Mouse (Mus musculus) thymus, postnatal 4 days (tissue): Measurements from ENCODE around the gene Iqcb1.

Experiments
- DNase-seq: peaks from one replicate; pipeline ENCODE4 v3.0.0; 2021

Gene Iqcb1

GRCm38 (mm10) chr16:36877316-36877715 lies 49.1 kb downstream of the Iqcb1 start:
- peak; percentile 55 for DNase-seq

- DNase-seq = no peak
Measured at GRCm38 (mm10) chr16:36882737-36883343, 54.7 kb downstream of the Iqcb1 start.

GRCm38 (mm10) chr16:36884881-36885280 lies 56.7 kb downstream of the Iqcb1 start:
- peak; percentile 86 for DNase-seq

- DNase-seq = no peak
Measured at GRCm38 (mm10) chr16:36885912-36886311, 57.7 kb downstream of the Iqcb1 start.

- no peak for DNase-seq
Measured at GRCm38 (mm10) chr16:36887546-36887945, 59.4 kb downstream of the Iqcb1 start.

GRCm38 (mm10) chr16:36890559-36890958 lies 62.4 kb downstream of the Iqcb1 start:
- DNase-seq = no peak

- DNase-seq = no peak
Measured at GRCm38 (mm10) chr16:36891415-36891814, 63.2 kb downstream of the Iqcb1 start.

- no peak for DNase-seq
Measured at GRCm38 (mm10) chr16:36893317-36893716, 65.1 kb downstream of the Iqcb1 start.

GRCm38 (mm10) chr16:36896712-36897111 lies 68.5 kb downstream of the Iqcb1 start:
- DNase-seq = no peak

GRCm38 (mm10) chr16:36903156-36903555 lies 75.0 kb downstream of the Iqcb1 start:
- no peak for DNase-seq

- DNase-seq = no peak
Measured at GRCm38 (mm10) chr16:36911909-36912308, 83.7 kb downstream of the Iqcb1 start.

GRCm38 (mm10) chr16:36912311-36912710 lies 84.1 kb downstream of the Iqcb1 start:
- DNase-seq = no peak

- DNase-seq = no peak
Measured at GRCm38 (mm10) chr16:36914195-36914594, 86.0 kb downstream of the Iqcb1 start.

GRCm38 (mm10) chr16:36918505-36918904 lies 90.3 kb downstream of the Iqcb1 start:
- no peak for DNase-seq

GRCm38 (mm10) chr16:36920410-36920809 lies 92.2 kb downstream of the Iqcb1 start:
- no peak for DNase-seq

- no peak for DNase-seq
Measured at GRCm38 (mm10) chr16:36921067-36921613, 93.0 kb downstream of the Iqcb1 start.

- peak; percentile 45 for DNase-seq
Measured at GRCm38 (mm10) chr16:36921980-36922379, 93.8 kb downstream of the Iqcb1 start.
